ENCODE assay signal across 12 mouse cellular contexts in the genomic region with DNA sequence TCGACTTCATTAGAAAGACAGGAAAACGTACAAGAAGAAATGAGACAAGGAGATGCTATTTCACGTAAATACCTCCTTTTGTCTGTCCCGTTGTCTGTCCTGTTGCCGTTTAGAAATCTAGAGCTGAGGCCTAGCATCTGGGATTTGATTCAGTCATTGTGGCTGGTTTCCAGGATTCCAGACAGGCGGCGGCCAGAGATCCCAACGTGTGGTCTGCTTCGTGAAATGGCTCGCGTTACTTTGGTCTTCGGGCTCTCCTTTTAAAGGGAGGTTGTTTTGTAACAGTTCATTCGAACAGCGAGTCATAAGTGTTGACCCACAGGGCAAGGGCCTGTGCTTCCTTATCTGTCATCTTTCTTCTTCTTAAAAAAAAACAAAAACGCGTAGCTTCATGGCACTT. TPM values are rescaled to one million over a fixed set of nuclear protein-coding genes. Genes with fewer than 3 reads are reported as not detected.
DNase-seq lines count a peak whose midpoint lies in the region; ATAC-seq lines count a peak whose summit lies in the region.
"Had no signal": no experiment of that assay in that cellular context is flagged by ENCODE, and none has a peak within 500 bp of the region (broad histone marks: within the 10 kb centered on the region; RNA-seq: fewer than 3 reads in every experiment).

A gene (minus strand): TSS at position 223 of the 400 bp plus-strand sequence.

- no peaks in the 10 kb centered on the region for H3K4me1 ChIP-seq in heart, embryonic 11.5 days (ENCODE audit: control insufficient read depth, insufficient read depth, low read length)
- H3K4me1 ChIP-seq in neural tube, embryonic 12.5 days: no peaks in the 10 kb centered on the region

- H3K4me2 ChIP-seq in heart, embryonic 11.5 days: no peak within 1 kb of the TSS
- H3K4me2 ChIP-seq in neural tube, embryonic 12.5 days (replicated peaks): no peak within 1 kb of the TSS

- intact Hi-C loops in heart, postnatal 36 days (cut with DNase I): loop anchor here (10.0 kb wide), 2 partner anchors 344 to 546 kb away; a partner anchor contains a TSS

- peak; percentile 10 for DNase-seq in heart, postnatal 36 days
- DNase-seq in neural tube, embryonic 10.5 days (ENCODE audit: extremely low spot score, low spot score): no peak
- peak; percentile 12 for DNase-seq in gastrocnemius, postnatal 10 days
- no peak for DNase-seq in kidney, adult 18-20 months
- DNase-seq: adrenal gland, adult 2 months; cerebellum, adult 9-10 months; kidney, postnatal 14 days had no signal

- H3K9me3 ChIP-seq in heart, embryonic 11.5 days (replicated peaks; ENCODE audit: control insufficient read depth, low read length): no peaks in the 10 kb centered on the region
- H3K9me3 ChIP-seq in neural tube, embryonic 12.5 days: no peaks in the 10 kb centered on the region

- no peak within 1 kb of the TSS for H3K9ac ChIP-seq in heart, embryonic 11.5 days (ENCODE audit: low read depth, low read length)
- no peak within 1 kb of the TSS for H3K9ac ChIP-seq in neural tube, embryonic 12.5 days

- no peaks in the 10 kb centered on the region for H3K27me3 ChIP-seq in heart, embryonic 11.5 days (ENCODE audit: control insufficient read depth, insufficient read depth, low read length)
- H3K27me3 ChIP-seq in neural tube, embryonic 12.5 days (replicated peaks): no peaks in the 10 kb centered on the region

- no peak within 1 kb of the TSS for H3K27ac ChIP-seq in heart, embryonic 11.5 days (ENCODE audit: low read depth, low read length)
- H3K27ac ChIP-seq in neural tube, embryonic 12.5 days: no peak within 1 kb of the TSS
- H3K27ac ChIP-seq: macrophage had no signal

- H3K36me3 ChIP-seq in heart, embryonic 11.5 days (ENCODE audit: control insufficient read depth, insufficient read depth, low read length): no peaks in the 10 kb centered on the region
- no peaks in the 10 kb centered on the region for H3K36me3 ChIP-seq in neural tube, embryonic 12.5 days

- no peak within 1 kb of the TSS for H3K4me3 ChIP-seq in heart, embryonic 11.5 days (ENCODE audit: low read depth, low read length)
- no peak within 1 kb of the TSS for H3K4me3 ChIP-seq in neural tube, embryonic 12.5 days

- ATAC-seq in heart, embryonic 11.5 days (replicated peaks; ENCODE audit: insufficient number of reproducible peaks, low FRiP score, low TSS enrichment): no peak
- ATAC-seq in neural tube, embryonic 12.5 days (ENCODE audit: low FRiP score, low read depth): no peak
- no peak for ATAC-seq in monocyte, adult 5-6 weeks (replicated peaks; ENCODE audit: insufficient number of reproducible peaks, low FRiP score, low TSS enrichment, poor library complexity, severe bottlenecking)
- ATAC-seq in frontal cortex, adult (ENCODE audit: low TSS enrichment): no peak

- WGBS in heart, embryonic 11.5 days (ENCODE audit: insufficient replicate concordance): 75% methylated on average over 16 of the region's 16 CpGs
- 75% methylated on average over 16 of the region's 16 CpGs for WGBS in neural tube, embryonic 12.5 days

RNA-seq across cellular contexts. Expression of the gene that starts here (rescaled TPM):
- total RNA-seq in heart, postnatal 36 days (2021): 1 to 10 TPM; 2.4 to 3.6 TPM
- 6.1 and 7.0 TPM in 2 replicates for polyA plus RNA-seq in heart, embryonic 11.5 days (2014; fragmentation: Nextera tagmentation; extraction: Ambion mirVana)
- polyA plus RNA-seq in neural tube, embryonic 12.5 days (2016; fragmentation: Nextera tagmentation; extraction: Ambion mirVana): 11.5 and 12.1 TPM in 2 replicates
- total RNA-seq in gastrocnemius, postnatal 10 days (2021): 1 to 10 TPM; 4.2 to 6.6 TPM
- 6.0 to 12.6 TPM (median 7.4 TPM) in 3 replicates for total RNA-seq in monocyte, adult 5-6 weeks (2017)

Comparison
In these comparisons a context has a peak if more than half of its experiments do, and no peak if none do; other contexts are left out.
1. DNase-seq: peak in heart, postnatal 36 days (2 of 2) and gastrocnemius, postnatal 10 days (single experiment); none in neural tube, embryonic 10.5 days (single experiment) and kidney, adult 18-20 months (single experiment).